Mouse (Mus musculus): Measurements from ENCODE around the gene Tnfsf15. TPM values are rescaled to one million over a fixed set of nuclear protein-coding genes. Genes with fewer than 3 reads are reported as not detected.

Gene Tnfsf15
- polyA plus RNA-seq, 1 experiment from 2014 or later = 0.15 TPM

- Histone ChIP-seq H3K4me1 (peaks cover 8% of the 10 kb centered on the region; the same call in 1 of the 2 replicates), H3K4me3 (no peak overlapping the region), H3K36me3 (no peaks in the 10 kb centered on the region), H3K27me3 (no peaks in the 10 kb centered on the region), H3K27ac (no peak overlapping the region), H3K9me3 (no peaks in the 10 kb centered on the region), H3K4me2 (replicated peaks) (no peak overlapping the region), H3K9ac (no peak overlapping the region)
- ATAC-seq (ENCODE audit: low FRiP score, low read depth) = no peak
- WGBS = 81% methylated on average over 6 of the region's 6 CpGs
Measured at GRCm38 (mm10) chr4:63757527-63758154, 12.7 kb upstream of the Tnfsf15 start.

GRCm38 (mm10) chr4:63756072-63756471 is 11.2 kb upstream of the Tnfsf15 start:
- Histone ChIP-seq H3K4me2 (replicated peaks) (no peak overlapping the region), H3K4me3 (no peak overlapping the region), H3K27ac (no peak overlapping the region), H3K4me1 (peaks cover 11% of the 10 kb centered on the region; the same call in 1 of the 2 replicates), H3K9ac (no peak overlapping the region), H3K9me3 (no peaks in the 10 kb centered on the region), H3K27me3 (no peaks in the 10 kb centered on the region), H3K36me3 (no peaks in the 10 kb centered on the region)
- no peak for ATAC-seq (ENCODE audit: low FRiP score, low read depth)
- WGBS = 63% methylated on average over 2 of the region's 2 CpGs

DNA sequence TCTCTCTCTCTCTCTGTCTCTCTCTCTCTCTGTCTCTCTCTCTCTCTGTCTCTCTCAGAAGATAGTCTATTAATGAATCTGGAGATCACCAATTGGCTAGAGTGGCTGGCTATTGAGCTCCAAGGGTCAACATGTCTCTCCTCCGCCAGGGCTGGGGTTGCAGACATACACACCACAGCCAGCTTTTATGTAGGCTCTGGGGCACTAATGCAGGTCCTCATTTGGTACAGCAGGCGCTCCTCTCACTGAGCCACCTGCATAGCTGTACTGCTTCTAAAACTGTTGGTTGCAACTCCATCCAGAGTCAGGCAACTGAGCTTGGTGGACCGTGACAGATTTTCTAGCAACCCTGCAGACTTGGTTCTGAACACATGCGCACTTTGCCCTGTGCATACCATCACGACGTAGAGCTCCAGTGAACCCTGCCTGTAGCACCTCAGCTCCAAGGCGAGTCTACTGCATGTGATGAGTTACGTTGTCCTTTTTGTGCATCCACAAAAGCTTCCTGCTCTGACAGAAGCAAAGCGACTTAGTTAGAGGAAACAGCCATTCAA is 9.6 kb upstream of the Tnfsf15 start:
- no peaks in the 10 kb centered on the region for H3K9me3 ChIP-seq
- no peak overlapping the region for H3K27ac ChIP-seq
- no peak overlapping the region for H3K4me3 ChIP-seq
- H3K9ac ChIP-seq = no peak overlapping the region
- H3K4me1 ChIP-seq = peaks cover 11% of the 10 kb centered on the region; the same call in 1 of the 2 replicates
- H3K4me2 ChIP-seq (replicated peaks) = no peak overlapping the region
- H3K27me3 ChIP-seq = no peaks in the 10 kb centered on the region
- ATAC-seq (ENCODE audit: low FRiP score, low read depth) = no peak
- H3K36me3 ChIP-seq = no peaks in the 10 kb centered on the region
- WGBS = 89% methylated on average over 9 of the region's 9 CpGs

DNA sequence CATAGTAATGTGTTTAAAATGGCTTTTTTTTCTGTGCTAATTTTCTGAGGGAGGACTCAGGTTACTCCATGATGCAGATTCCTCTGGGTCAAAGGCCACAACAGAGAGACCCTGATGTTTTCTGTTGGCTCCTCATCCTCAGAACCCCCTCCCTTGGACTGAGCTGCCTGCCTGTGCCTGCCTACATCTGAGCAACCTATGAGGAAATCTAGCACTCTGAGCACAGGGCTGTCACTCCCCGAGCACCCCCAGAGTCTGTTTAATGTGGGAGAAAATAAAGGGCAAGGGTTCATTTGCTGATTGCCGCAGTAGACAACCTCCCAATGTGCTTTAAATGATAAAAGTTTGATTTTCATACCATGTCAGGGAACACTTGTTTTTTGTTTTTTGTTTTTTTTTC is 8.9 kb upstream of the Tnfsf15 start:
- no peaks in the 10 kb centered on the region for H3K36me3 ChIP-seq
- H3K4me2 ChIP-seq (replicated peaks) = no peak overlapping the region
- no peak for ATAC-seq (ENCODE audit: low FRiP score, low read depth)
- no peaks in the 10 kb centered on the region for H3K9me3 ChIP-seq
- no peak overlapping the region for H3K4me3 ChIP-seq
- H3K27me3 ChIP-seq = no peaks in the 10 kb centered on the region
- no peak overlapping the region for H3K9ac ChIP-seq
- 76% methylated on average over 2 of the region's 2 CpGs for WGBS
- H3K27ac ChIP-seq = no peak overlapping the region
- peaks cover 11% of the 10 kb centered on the region; the same call in 1 of the 2 replicates for H3K4me1 ChIP-seq

DNA sequence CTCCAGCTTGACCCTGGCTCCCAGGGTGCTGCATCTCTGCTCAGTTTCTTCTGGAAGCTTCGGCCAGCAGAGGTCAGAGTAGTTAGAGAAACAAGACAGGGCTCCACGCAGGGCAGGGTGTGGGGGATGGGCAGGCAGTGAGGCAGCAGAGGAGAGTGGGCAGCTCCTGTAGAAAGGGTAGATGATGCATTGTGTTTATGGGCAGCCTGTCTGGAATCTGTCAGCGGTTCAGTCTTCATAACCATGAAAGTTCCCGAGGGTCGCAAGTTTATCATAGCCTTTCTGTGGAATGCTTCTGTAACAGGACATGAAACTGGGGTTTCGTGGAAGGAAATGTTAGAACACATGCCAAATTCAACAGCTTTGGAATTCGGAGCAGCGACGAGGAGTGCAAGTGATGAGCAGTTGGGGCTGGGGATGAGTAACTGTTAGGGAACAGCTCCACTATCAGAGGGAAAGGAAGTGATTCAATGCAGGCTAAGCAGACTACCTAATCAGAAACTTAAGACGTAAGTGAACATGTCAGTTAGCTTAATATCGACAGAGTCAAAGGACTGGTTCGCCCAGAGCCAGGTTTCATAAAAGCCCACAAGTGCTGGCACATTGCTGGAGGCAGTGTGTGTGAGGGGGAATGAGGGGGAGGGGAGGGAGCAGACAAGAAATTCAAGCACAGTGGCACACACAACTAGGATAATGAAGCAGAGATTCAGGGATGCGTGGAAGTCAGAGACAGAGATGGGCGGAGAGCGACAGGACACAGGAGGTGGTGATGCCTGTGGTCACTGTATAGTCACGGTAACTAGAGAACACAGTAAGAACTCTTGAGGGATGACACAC is 8.0 kb upstream of the Tnfsf15 start:
- 45% methylated on average over 16 of the region's 16 CpGs for WGBS
- H3K27me3 ChIP-seq = no peaks in the 10 kb centered on the region
- H3K27ac ChIP-seq = no peak overlapping the region
- no peaks in the 10 kb centered on the region for H3K36me3 ChIP-seq
- 0 out of 2 replicates have a peak, but pooled peaks have one; percentile 28 for ATAC-seq (ENCODE audit: low FRiP score, low read depth)
- no peak overlapping the region for H3K4me3 ChIP-seq
- H3K4me2 ChIP-seq (replicated peaks) = no peak overlapping the region
- H3K9me3 ChIP-seq = no peaks in the 10 kb centered on the region
- H3K4me1 ChIP-seq = peaks cover 15% of the 10 kb centered on the region
- no peak overlapping the region for H3K9ac ChIP-seq

DNA sequence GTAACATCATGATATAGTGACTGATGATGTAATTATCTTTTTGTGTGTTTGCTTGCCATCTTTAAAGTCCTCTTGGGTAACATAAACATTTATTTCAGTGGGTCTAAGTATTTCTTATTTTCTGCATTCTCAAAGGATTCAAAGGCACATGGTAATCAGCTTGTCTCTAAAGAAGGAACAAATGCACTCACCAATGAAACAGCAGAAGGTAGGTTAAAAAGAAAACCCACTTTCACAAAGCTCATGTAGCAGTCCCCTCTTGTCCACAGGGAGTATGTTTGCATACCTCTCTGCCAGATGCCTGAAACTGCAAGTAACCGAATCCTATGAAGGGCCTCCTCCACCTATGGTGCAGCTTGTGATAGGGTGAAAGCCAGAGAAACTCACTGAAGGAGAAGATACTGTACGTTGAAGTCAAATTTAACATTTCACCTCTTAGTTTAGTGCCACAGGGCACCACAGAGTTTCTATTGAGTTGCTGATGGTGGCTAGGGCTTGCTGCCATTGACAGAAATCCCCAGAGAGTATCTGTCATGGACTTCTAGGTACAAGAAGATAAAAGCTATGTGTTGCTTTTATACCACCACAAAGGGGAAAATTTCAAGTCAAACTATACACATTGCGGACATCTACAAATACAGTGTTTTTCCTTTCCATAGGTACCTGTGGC is 3.3 kb upstream of the Tnfsf15 start:
- Histone ChIP-seq H3K4me1 (peaks cover 32% of the 10 kb centered on the region), H3K27ac (no peak overlapping the region), H3K9me3 (no peaks in the 10 kb centered on the region), H3K4me3 (no peak overlapping the region), H3K36me3 (no peaks in the 10 kb centered on the region), H3K27me3 (no peaks in the 10 kb centered on the region), H3K9ac (no peak overlapping the region), H3K4me2 (replicated peaks) (no peak overlapping the region)
- WGBS = 63% methylated on average over 3 of the region's 3 CpGs
- no peak for ATAC-seq (ENCODE audit: low FRiP score, low read depth)

GRCm38 (mm10) chr4:63745271-63745670 is 358 bp upstream of the Tnfsf15 start:
- no peaks in the 10 kb centered on the region for H3K27me3 ChIP-seq
- no peak for ATAC-seq (ENCODE audit: low FRiP score, low read depth)
- no peak overlapping the region for H3K27ac ChIP-seq
- no peaks in the 10 kb centered on the region for H3K36me3 ChIP-seq
- H3K9ac ChIP-seq = no peak overlapping the region
- H3K9me3 ChIP-seq = no peaks in the 10 kb centered on the region
- H3K4me2 ChIP-seq (replicated peaks) = 0 out of 2 replicates have a peak overlapping the region, but pooled peaks have one; percentile 12
- 51% methylated on average over 6 of the region's 6 CpGs for WGBS
- H3K4me3 ChIP-seq = no peak overlapping the region
- H3K4me1 ChIP-seq = peaks cover 42% of the 10 kb centered on the region

DNA sequence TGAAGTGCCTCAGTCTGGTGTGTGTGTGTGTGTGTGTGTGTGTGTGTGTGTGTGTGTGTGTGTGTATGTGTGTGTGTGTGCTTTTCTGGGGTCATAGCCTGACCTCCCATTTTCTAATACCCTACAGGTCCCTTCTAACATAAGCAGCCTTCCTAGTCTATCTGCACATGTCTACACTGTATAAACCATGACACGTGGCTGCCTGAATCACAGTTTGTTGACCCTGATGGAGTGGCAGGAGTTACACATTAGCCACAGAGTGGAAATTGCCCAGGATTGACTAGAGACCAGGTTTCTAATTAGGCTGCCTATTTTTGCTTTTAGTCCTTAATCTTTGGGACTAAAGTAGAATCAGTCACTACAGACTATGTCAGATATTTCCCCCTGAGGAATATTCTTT is 1.3 kb downstream of the Tnfsf15 start:
- no peaks in the 10 kb centered on the region for H3K36me3 ChIP-seq
- no peak for ATAC-seq (ENCODE audit: low FRiP score, low read depth)
- 58% methylated on average over 1 of the region's 1 CpGs for WGBS
- H3K9ac ChIP-seq = no peak overlapping the region
- H3K4me3 ChIP-seq = no peak overlapping the region
- no peak overlapping the region for H3K4me2 ChIP-seq (replicated peaks)
- H3K27me3 ChIP-seq = no peaks in the 10 kb centered on the region
- peaks cover 57% of the 10 kb centered on the region for H3K4me1 ChIP-seq
- no peaks in the 10 kb centered on the region for H3K9me3 ChIP-seq
- no peak overlapping the region for H3K27ac ChIP-seq

GRCm38 (mm10) chr4:63742763-63743371 is 2.0 kb downstream of the Tnfsf15 start:
- Histone ChIP-seq H3K4me2 (replicated peaks) (no peak overlapping the region), H3K27ac (no peak overlapping the region), H3K36me3 (no peaks in the 10 kb centered on the region), H3K27me3 (no peaks in the 10 kb centered on the region), H3K4me3 (no peak overlapping the region), H3K9ac (no peak overlapping the region; the same call in 1 of the 2 replicates), H3K4me1 (peaks cover 57% of the 10 kb centered on the region), H3K9me3 (no peaks in the 10 kb centered on the region)
- no peak for ATAC-seq (ENCODE audit: low FRiP score, low read depth)
- 74% methylated on average over 5 of the region's 5 CpGs for WGBS

DNA sequence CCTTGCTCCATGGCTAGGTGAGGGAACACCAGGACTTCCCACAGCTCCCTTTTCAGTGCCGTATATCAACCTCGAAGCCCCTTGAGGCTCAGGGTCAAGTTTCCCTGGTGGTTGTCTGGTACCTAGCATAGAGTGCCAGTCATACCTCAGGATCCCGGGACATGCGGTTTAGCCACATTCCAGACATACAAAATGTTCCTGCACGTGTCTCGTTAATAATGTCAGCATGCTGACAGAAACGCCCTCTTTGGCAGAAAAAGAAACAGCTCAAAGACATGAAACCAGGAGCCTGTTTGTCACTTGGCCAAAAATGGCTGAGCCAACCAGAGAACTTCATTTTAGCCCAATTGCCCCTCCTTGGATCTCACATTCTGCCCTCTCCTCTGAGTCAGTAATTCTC is 2.8 kb downstream of the Tnfsf15 start:
- Histone ChIP-seq H3K4me3 (no peak overlapping the region), H3K27ac (0 out of 2 replicates have a peak overlapping the region, but pooled peaks have one; percentile 33), H3K9me3 (no peaks in the 10 kb centered on the region), H3K9ac (no peak overlapping the region), H3K27me3 (no peaks in the 10 kb centered on the region), H3K36me3 (no peaks in the 10 kb centered on the region), H3K4me1 (peaks cover 57% of the 10 kb centered on the region), H3K4me2 (replicated peaks) (no peak overlapping the region)
- ATAC-seq (ENCODE audit: low FRiP score, low read depth) = peak; percentile 52; the same call in 1 of the 2 replicates
- 20% methylated on average over 7 of the region's 7 CpGs for WGBS

GRCm38 (mm10) chr4:63740761-63741160 is 4.2 kb downstream of the Tnfsf15 start:
- ATAC-seq (ENCODE audit: low FRiP score, low read depth) = no peak

More at GRCm38 (mm10) chr4:63740761-63741160, 4.2 kb downstream of the Tnfsf15 start:
- H3K9me3 ChIP-seq = no peaks in the 10 kb centered on the region
- no peak overlapping the region for H3K4me3 ChIP-seq
- H3K27ac ChIP-seq = no peak overlapping the region
- H3K27me3 ChIP-seq = no peaks in the 10 kb centered on the region
- H3K9ac ChIP-seq = no peak overlapping the region
- H3K4me1 ChIP-seq = peaks cover 57% of the 10 kb centered on the region
- no peaks in the 10 kb centered on the region for H3K36me3 ChIP-seq
- H3K4me2 ChIP-seq (replicated peaks) = no peak overlapping the region
- WGBS = 81% methylated on average over 4 of the region's 4 CpGs
